In the genomic region with DNA sequence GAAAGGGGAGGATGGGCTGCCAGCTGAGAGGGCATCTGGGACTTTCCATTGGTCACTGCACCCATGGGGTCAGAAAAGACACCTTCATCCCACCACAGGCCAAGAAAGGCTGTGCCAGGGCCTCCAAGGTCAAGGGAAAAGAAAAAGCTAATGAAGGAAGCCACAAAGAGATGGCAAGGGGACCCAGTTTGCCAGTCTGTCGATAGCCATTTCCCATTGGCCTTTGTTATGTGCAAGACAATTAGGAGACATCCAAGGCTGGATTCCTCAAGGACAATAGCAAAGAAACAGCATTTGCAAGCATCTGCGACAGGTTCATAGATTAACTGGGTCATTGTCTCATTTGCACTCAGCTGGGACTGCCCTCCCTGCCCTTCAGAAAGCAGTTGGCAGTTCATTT, we compare ENCODE assay signal across 16 mouse cellular contexts.
DNase-seq lines count a peak whose midpoint lies in the region.
"Had no signal": no experiment of that assay in that cellular context is flagged by ENCODE, and none has a peak within 500 bp of the region (broad histone marks: within the 10 kb centered on the region; RNA-seq: fewer than 3 reads in every experiment).

No protein-coding gene starts in this region.

- no peak overlapping the region for H3K4me3 ChIP-seq in heart, embryonic 10.5 days
- no peak overlapping the region for H3K4me3 ChIP-seq in brown adipose tissue, adult 24 weeks (ENCODE audit: insufficient read depth, low read depth, low read length)
- H3K4me3 ChIP-seq: embryonic facial prominence, embryonic 13.5 days; forebrain, embryonic 12.5 days; hindbrain, embryonic 15.5 days had no signal

- DNase-seq in heart, embryonic 10.5 days (ENCODE audit: low spot score) = no peak
- DNase-seq in heart, postnatal 36 days = no peak
- peak; percentile 39 for DNase-seq in retina, postnatal 1 day
- DNase-seq in retina, embryonic 14.5 days (ENCODE audit: low spot score) = no peak
- DNase-seq in cerebellum, adult 8-10 months = no peak
- no peak for DNase-seq in adrenal gland, postnatal 4 days (ENCODE audit: low spot score in 2 of 2)
- DNase-seq: adrenal gland, postnatal 10 days; cerebellum, adult 11 months; cerebellum, postnatal 25 days; gastrocnemius, postnatal 14 days; heart, postnatal 10 days; kidney, adult 18-20 months had no signal

- peaks cover 31% of the 10 kb centered on the region for H3K4me1 ChIP-seq in heart, embryonic 10.5 days
- peaks cover 2% of the 10 kb centered on the region; the same call in 1 of the 2 replicates for H3K4me1 ChIP-seq in brown adipose tissue, adult 24 weeks (ENCODE audit: control insufficient read depth, insufficient read depth, insufficient read length, low read length)
- H3K4me1 ChIP-seq: embryonic facial prominence, embryonic 13.5 days; forebrain, embryonic 12.5 days; hindbrain, embryonic 15.5 days had no signal

- 63% methylated on average over 2 of the region's 2 CpGs for WGBS in heart, embryonic 10.5 days

- 0 out of 2 replicates have a peak overlapping the region, but pooled peaks have one; percentile 1 for H3K27ac ChIP-seq in heart, embryonic 10.5 days
- H3K27ac ChIP-seq in brown adipose tissue, adult 24 weeks (replicated peaks; ENCODE audit: low read depth, low read length) = peak overlapping the region; percentile 27
- H3K27ac ChIP-seq: embryonic facial prominence, embryonic 13.5 days; forebrain, embryonic 12.5 days; hindbrain, embryonic 15.5 days had no signal

- H3K27me3 ChIP-seq in heart, embryonic 10.5 days (ENCODE audit: insufficient read depth, poor library complexity, severe bottlenecking) = no peaks in the 10 kb centered on the region
- H3K27me3 ChIP-seq: embryonic facial prominence, embryonic 13.5 days; forebrain, embryonic 12.5 days; hindbrain, embryonic 15.5 days had no signal

- intact Hi-C loops in heart, postnatal 36 days (cut with DNase I) = no loop called here

- H3K36me3 ChIP-seq in heart, embryonic 10.5 days = no peaks in the 10 kb centered on the region
- H3K36me3 ChIP-seq: embryonic facial prominence, embryonic 13.5 days; forebrain, embryonic 12.5 days; hindbrain, embryonic 15.5 days had no signal

- no peaks in the 10 kb centered on the region for H3K9me3 ChIP-seq in heart, embryonic 10.5 days
- H3K9me3 ChIP-seq: embryonic facial prominence, embryonic 13.5 days; forebrain, embryonic 12.5 days; hindbrain, embryonic 15.5 days had no signal
